Mouse (Mus musculus): ENCODE measurements around the gene Akap12.

Akap12 gene

GRCm38 (mm10) chr10:4395321-4395720 is 129.1 kb downstream of the Akap12 start:
- no peak for DNase-seq (ENCODE audit: low read depth, low spot score)

- DNase-seq (ENCODE audit: low read depth, low spot score), result no peak
Measured at GRCm38 (mm10) chr10:4398058-4398457, 131.9 kb downstream of the Akap12 start.

GRCm38 (mm10) chr10:4404895-4405491 is 138.8 kb downstream of the Akap12 start:
- peak; percentile 46 for DNase-seq (ENCODE audit: low read depth, low spot score)

- DNase-seq (ENCODE audit: low read depth, low spot score), result no peak
Measured at GRCm38 (mm10) chr10:4405511-4405910, 139.3 kb downstream of the Akap12 start.

- no peak for DNase-seq (ENCODE audit: low read depth, low spot score)
Measured at GRCm38 (mm10) chr10:4407191-4407590, 141.0 kb downstream of the Akap12 start.
